Mouse (Mus musculus): ENCODE data around the gene Cep68.
"Not testable (repeated sequence)": the region's sequence is repeated elsewhere in the genome, so short reads cannot be mapped to it uniquely, and the experiment has no call there.

The Cep68 gene

DNA sequence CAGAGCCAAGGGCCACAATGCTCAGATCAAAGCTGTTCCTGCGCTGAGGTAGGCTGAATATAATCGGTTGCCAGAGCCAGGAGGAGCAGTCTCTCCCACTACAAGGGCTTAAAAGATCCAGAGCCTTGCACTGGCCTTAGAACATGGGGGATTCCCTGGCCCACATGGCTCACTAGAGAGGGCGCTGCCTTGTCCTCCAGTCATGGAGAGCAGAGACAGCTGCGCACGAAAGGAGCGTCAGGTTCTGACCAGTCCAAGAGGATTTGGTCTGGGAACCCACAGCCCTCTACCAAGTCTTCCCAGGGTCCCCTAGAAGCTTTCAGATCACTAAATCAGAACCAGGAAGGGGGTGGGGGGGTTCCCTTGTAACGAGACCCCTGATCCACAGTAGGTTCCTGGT is 7.9 kb downstream of the Cep68 start:
- DNase-seq: no peak

DNA sequence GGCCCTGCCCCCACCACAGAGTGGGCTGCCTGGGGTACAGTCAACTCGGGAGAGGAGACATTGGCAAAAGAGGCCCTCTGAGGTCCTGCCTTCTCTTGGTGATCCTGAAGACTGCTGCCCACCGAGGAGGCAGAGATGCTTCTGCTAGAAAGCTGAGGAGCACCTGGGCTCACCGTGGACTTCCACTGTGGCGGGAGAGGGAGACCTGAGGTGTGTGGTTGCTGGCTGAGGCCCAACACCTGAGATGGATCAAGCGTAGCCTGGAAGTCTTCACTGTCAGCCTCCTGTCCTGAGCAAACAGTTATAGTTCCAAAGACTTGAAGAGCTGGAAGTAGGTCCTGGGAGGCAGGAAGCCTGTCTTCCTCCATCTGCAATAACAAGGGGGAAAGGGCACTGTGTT is 8.9 kb downstream of the Cep68 start:
- DNase-seq: no peak

DNA sequence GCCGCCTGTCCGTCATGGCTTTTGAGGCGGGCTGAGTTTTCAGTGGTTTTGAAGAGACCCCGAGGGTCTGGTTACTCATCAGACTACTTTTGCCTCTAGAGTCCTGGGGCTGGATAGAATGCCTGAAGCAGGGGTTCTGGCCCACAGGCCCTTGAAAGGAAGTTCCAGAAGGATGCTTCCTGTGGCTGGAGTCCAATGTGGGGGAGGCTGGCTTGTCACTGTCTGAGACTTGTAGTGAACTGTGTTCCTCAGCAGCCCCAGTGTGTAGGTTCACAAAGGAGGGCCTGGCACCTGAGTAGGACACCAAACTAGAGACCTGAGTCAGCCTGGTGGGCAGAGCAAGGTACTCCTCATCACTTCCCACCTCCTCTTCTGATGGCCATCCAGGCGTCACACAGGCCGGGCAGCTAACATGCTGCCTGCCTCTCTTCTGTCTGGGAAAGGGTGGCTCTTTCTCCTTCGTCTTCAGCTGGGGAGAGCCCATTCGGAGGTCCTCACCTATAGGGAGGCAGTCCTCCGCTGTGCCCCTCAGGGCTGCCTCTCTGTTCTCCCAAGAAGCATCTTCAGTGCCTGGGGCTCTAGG is 9.9 kb downstream of the Cep68 start:
- no peak for DNase-seq

DNA sequence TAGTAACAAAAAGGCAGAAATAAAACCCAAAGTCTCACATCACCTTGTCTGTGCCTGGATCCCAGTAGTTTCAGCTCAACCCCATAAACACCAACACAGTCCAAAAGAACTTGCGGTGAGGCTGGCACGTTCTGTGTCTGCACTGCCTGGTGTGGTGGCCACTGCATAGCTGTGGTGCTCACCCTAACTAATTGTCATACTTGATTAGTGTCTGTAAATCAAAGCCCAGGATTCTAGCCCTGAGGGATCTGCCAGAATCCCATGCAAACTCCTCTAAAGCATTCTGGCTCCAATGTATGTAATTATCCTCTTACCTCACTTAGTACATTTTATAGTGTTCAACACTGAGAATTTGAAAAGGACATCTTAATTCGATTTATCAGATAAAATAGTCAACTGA is 11.3 kb downstream of the Cep68 start:
- no peak for DNase-seq

DNA sequence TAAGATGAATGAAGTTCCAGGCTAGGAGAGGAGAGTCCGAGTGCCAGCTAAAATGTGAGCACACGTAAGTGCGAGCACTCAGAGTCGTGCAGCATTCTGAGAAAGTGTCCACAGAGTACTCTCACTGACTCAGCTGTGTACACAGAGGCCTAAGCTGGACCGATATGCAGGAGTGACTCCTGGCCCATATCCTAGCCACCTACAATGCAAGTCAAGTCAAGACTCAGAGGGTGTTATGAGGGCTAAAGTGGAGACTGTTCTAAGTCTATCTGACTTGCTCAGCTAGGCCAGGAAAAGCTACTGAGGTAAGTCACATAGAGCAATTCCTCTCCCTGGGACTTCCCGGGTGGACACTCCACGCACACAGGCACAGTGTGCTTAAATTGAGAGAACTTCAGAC is 12.2 kb downstream of the Cep68 start:
- no peak for DNase-seq

- no peak for DNase-seq
Measured at GRCm38 (mm10) chr11:20234233-20234632, 15.0 kb downstream of the Cep68 start.

- DNase-seq: no peak
Measured at GRCm38 (mm10) chr11:20232016-20232755, 17.0 kb downstream of the Cep68 start.

DNA sequence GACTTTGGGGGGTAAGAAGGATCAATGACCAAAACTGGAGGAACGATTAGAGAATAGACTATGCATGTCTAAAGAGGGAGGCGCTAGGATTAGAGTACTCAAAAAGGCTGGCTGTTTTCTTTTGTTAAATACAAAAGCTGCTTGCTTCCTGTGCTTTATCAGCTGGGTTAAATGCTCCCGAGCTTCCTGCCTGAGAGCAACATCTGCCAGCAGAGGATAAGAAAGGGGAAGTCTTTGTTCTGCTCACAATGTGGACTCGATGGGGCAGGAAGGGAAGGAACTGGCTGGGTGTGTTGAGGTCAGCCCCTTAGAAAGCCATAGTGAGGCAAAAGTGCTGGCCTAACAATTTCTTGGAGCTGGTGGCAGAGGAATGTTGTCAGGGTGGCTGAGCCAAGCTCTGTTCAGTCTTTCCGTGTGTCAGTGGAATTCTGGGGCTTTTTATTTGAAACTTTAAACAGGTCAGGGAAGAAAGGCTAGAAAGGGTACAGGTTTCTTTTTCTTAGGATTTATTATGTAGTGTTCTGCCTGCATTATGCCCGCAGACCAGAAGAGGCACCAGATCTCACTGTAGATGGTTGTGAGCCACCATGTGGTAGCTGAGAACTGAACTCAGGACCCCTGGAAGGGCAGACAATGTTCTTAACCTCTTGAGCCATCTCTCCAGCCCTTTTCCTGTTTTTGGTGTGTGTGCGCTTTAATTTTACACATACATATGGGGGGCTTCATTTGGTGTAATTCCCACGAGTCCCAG is 17.9 kb downstream of the Cep68 start:
- no peak for DNase-seq

- no peak for DNase-seq
Measured at GRCm38 (mm10) chr11:20230286-20230685, 18.9 kb downstream of the Cep68 start.

- DNase-seq: no peak
Measured at GRCm38 (mm10) chr11:20229311-20229710, 19.9 kb downstream of the Cep68 start.

- DNase-seq: no peak
Measured at GRCm38 (mm10) chr11:20228666-20229065, 20.6 kb downstream of the Cep68 start.

DNA sequence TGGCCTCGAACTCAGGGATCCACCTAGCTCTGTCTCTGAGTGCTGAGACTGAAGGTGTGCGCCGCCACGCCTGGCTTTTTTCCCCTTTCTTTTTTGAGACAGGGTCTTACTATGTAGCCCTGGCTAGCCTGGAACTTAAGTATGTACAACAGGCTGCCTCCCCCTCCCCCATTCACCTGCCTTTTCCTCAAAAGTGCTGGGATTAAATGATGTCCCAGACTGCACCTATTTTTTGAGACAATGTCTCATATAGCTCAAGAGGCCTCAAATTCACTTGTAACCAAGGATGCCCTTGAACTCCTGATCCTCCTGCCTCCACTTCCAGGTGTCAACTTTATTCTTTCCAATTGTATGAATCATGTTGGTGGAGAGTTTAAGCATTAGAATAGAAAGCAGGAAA is 23.3 kb downstream of the Cep68 start:
- DNase-seq: no peak

- no peak for DNase-seq
Measured at GRCm38 (mm10) chr11:20224196-20224595, 25.0 kb downstream of the Cep68 start.

- DNase-seq: not testable (repeated sequence)
Measured at GRCm38 (mm10) chr11:20221671-20222070, 27.6 kb downstream of the Cep68 start.

GRCm38 (mm10) chr11:20217227-20217626 is 32.0 kb downstream of the Cep68 start:
- no peak for DNase-seq

GRCm38 (mm10) chr11:20216415-20216814 is 32.8 kb downstream of the Cep68 start:
- DNase-seq: no peak

GRCm38 (mm10) chr11:20214779-20215178 is 34.5 kb downstream of the Cep68 start:
- DNase-seq: no peak

GRCm38 (mm10) chr11:20211838-20212237 is 37.4 kb downstream of the Cep68 start:
- DNase-seq: no peak

- no peak for DNase-seq
Measured at GRCm38 (mm10) chr11:20207589-20207988, 41.6 kb downstream of the Cep68 start.

- DNase-seq: no peak
Measured at GRCm38 (mm10) chr11:20206626-20207223, 42.5 kb downstream of the Cep68 start.

GRCm38 (mm10) chr11:20205538-20205937 is 43.7 kb downstream of the Cep68 start:
- DNase-seq: no peak

GRCm38 (mm10) chr11:20204870-20205446 is 44.3 kb downstream of the Cep68 start:
- DNase-seq: no peak

- DNase-seq: no peak
Measured at GRCm38 (mm10) chr11:20204321-20204720, 44.9 kb downstream of the Cep68 start.
